Mouse (Mus musculus): ENCODE results near the gene Vinac1. TPM values are rescaled to one million over a fixed set of nuclear protein-coding genes. Genes with fewer than 3 reads are reported as not detected.

Vinac1 gene
- polyA plus RNA-seq, 1 experiment, result not detected

DNA sequence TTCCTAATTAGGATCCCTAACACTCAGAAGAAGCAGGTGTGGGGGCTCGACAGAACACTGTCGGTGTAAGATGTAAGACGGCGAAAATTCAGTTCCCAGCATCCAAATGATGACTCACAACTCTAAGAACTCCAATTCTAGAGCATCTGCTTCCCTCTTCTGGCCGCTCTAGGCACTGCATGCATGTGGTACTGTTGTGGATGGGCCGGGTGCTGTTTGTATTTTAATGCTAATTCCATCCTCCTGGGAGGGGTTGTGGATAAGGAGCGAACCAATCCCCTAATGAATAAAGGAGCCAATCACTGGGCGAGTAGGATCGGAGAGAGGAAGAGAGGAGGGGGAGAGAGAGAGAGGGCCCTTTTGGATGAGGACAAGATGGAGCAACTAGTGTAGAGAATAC is 8.6 kb upstream of the Vinac1 start:
- WGBS, result 64% methylated on average over 9 of the region's 9 CpGs
- TF ChIP-seq CTCF (IDR thresholded peaks at IDR 0.05; ENCODE audit: control insufficient read depth, insufficient read depth, low read length), result peak; percentile 43; the same call in 1 of the 2 replicates
- TF ChIP-seq POLR2A (IDR thresholded peaks at IDR 0.05; ENCODE audit: borderline replicate concordance, control insufficient read depth, low read depth, low read length), result no peak
- no peaks in the 10 kb centered on the region for H3K4me1 ChIP-seq (ENCODE audit: control insufficient read depth, insufficient read depth, low read length)
- H3K4me3 ChIP-seq (replicated peaks; ENCODE audit: control insufficient read depth, low read depth, low read length), result no peak overlapping the region
- H3K27ac ChIP-seq (ENCODE audit: control insufficient read depth, insufficient read depth, low read depth, low read length, poor library complexity), result no peak overlapping the region

DNA sequence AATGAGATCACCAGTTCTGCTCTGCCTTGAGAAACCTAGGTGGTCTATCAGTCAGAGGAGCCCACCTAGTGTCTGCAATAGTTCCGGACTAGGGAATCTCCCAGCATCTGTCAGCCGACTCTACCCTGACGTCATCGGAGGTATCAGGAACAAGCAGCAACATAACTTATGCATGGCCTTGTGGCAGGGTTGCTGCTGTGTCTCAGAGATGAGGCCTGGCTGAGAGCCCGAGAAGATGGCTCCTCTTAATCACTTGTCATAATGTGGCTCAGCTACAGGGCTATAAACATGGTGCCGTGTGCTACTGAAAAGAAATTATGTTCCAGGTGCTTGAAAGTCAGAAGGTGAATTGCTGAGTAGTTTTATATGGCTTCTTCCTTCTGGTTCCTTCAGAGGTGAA is 7.8 kb upstream of the Vinac1 start:
- Histone ChIP-seq H3K27ac (ENCODE audit: control insufficient read depth, insufficient read depth, low read depth, low read length, poor library complexity) (no peak overlapping the region), H3K4me1 (ENCODE audit: control insufficient read depth, insufficient read depth, low read length) (no peaks in the 10 kb centered on the region), H3K4me3 (replicated peaks; ENCODE audit: control insufficient read depth, low read depth, low read length) (no peak overlapping the region)
- TF ChIP-seq POLR2A (IDR thresholded peaks at IDR 0.05; ENCODE audit: borderline replicate concordance, control insufficient read depth, low read depth, low read length), result no peak
- no peak for TF ChIP-seq CTCF (IDR thresholded peaks at IDR 0.05; ENCODE audit: control insufficient read depth, insufficient read depth, low read length)
- 85% methylated on average over 6 of the region's 6 CpGs for WGBS

DNA sequence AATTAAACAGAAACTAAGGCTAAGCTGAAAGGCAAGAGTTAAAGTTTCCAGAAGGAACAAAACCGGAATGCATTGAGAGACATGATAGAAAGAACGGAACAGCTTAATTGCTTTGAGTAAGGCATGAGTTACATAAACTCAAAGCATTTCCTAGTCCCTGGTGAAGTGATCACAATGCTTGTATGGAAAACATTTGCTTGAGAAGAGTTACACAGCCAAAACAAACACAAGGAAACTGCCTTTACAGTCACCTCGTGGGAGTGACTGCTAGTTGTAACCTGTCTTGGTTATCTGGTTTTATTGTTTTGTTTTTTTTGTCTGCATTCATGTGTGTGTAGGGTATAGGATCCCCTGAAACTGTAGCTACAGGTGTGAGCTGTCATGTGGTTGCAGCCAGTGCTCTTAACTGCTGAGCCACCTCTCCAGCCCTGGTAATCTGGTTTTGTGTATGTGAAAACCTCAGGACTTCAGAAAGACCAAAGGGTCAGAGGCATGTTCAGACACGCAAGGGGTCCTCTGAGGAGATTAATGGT is 4.5 kb upstream of the Vinac1 start:
- H3K27ac ChIP-seq (ENCODE audit: control insufficient read depth, insufficient read depth, low read depth, low read length, poor library complexity), result no peak overlapping the region
- 71% methylated on average over 4 of the region's 4 CpGs for WGBS
- H3K4me3 ChIP-seq (replicated peaks; ENCODE audit: control insufficient read depth, low read depth, low read length), result no peak overlapping the region
- no peak for TF ChIP-seq POLR2A (IDR thresholded peaks at IDR 0.05; ENCODE audit: borderline replicate concordance, control insufficient read depth, low read depth, low read length)
- TF ChIP-seq CTCF (IDR thresholded peaks at IDR 0.05; ENCODE audit: control insufficient read depth, insufficient read depth, low read length), result no peak
- H3K4me1 ChIP-seq (ENCODE audit: control insufficient read depth, insufficient read depth, low read length), result no peaks in the 10 kb centered on the region

DNA sequence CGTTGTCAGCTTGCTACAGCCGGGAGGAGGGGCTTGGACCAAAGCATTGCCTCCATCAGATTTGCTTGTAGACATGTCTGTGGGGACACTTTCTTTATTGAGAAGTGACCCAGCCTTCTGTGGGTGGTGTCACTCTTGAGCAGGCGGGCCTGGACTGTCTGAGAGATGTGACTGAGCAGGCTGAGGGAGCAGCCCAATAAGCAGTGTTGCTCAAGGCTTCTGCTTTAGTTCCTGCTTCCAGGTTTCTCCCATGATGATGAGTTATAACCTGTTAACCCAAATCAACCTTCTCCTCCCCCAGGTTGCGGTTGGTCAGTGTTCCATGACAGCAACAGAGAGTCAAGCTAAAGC is 1.2 kb downstream of the Vinac1 start:
- H3K27ac ChIP-seq (ENCODE audit: control insufficient read depth, insufficient read depth, low read depth, low read length, poor library complexity), result no peak overlapping the region
- WGBS, result 86% methylated on average over 4 of the region's 4 CpGs
- H3K4me3 ChIP-seq (replicated peaks; ENCODE audit: control insufficient read depth, low read depth, low read length), result no peak overlapping the region
- TF ChIP-seq CTCF (IDR thresholded peaks at IDR 0.05; ENCODE audit: control insufficient read depth, insufficient read depth, low read length), result no peak
- no peak for TF ChIP-seq POLR2A (IDR thresholded peaks at IDR 0.05; ENCODE audit: borderline replicate concordance, control insufficient read depth, low read depth, low read length)
- H3K4me1 ChIP-seq (ENCODE audit: control insufficient read depth, insufficient read depth, low read length), result no peaks in the 10 kb centered on the region

DNA sequence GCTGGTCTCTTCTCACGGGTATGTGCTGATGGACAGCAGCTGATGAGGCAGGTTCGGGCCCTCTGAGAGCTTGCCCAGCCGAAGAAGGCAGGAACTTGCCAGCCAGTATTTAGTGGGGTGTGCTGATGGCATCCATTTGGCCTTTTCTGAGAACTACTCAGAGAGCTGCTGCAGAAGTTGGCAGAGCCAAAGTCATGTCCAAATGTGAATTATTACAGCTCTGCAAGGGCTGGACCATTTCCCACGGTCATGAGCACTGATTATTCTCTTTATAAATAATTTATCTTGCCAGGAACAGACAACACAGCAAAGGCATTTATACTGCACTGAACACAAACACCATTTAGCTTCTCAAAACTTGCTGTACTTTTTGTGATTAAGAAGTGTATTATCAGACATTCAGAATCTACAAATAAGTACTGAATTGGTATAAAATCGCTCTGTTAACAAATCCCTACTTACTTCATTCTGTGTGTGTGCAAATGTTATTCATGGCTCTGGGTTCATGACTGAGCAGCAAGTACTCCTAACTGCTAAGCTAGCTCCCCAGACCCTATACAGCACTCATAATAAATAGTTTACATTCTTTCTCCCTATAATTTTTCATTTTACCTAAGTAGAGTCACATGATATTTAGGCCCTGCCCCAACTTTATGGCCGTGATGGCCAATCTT is 1.7 kb downstream of the Vinac1 start:
- Histone ChIP-seq H3K27ac (ENCODE audit: control insufficient read depth, insufficient read depth, low read depth, low read length, poor library complexity) (no peak overlapping the region), H3K4me1 (ENCODE audit: control insufficient read depth, insufficient read depth, low read length) (no peaks in the 10 kb centered on the region), H3K4me3 (replicated peaks; ENCODE audit: control insufficient read depth, low read depth, low read length) (no peak overlapping the region)
- TF ChIP-seq POLR2A (IDR thresholded peaks at IDR 0.05; ENCODE audit: borderline replicate concordance, control insufficient read depth, low read depth, low read length), result no peak
- WGBS, result 71% methylated on average over 6 of the region's 6 CpGs

DNA sequence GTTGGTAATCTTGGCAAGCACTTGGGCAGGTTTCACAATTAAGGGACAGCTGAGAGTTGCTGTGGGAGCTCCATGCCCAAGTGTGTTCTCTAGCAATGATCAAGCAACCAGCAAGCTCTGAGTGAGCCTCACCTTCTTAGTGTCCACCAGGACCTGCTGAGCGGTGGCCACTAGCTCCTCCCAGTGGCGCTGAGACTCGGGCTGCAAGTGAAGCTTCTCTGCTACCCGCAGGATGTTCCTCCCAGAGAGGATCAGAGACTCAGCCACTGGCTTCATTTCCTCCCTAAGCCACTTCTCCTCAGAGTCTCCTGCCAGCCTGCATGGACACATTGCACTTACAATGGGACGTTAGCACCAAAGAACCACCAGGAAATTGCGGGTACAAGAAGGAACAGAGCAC is 7.4 kb downstream of the Vinac1 start:
- H3K4me1 ChIP-seq (ENCODE audit: control insufficient read depth, insufficient read depth, low read length), result no peaks in the 10 kb centered on the region
- 3% methylated on average over 6 of the region's 6 CpGs for WGBS
- TF ChIP-seq CTCF (IDR thresholded peaks at IDR 0.05; ENCODE audit: control insufficient read depth, insufficient read depth, low read length) (no peak), POLR2A (IDR thresholded peaks at IDR 0.05; ENCODE audit: borderline replicate concordance, control insufficient read depth, low read depth, low read length) (no peak)

DNA sequence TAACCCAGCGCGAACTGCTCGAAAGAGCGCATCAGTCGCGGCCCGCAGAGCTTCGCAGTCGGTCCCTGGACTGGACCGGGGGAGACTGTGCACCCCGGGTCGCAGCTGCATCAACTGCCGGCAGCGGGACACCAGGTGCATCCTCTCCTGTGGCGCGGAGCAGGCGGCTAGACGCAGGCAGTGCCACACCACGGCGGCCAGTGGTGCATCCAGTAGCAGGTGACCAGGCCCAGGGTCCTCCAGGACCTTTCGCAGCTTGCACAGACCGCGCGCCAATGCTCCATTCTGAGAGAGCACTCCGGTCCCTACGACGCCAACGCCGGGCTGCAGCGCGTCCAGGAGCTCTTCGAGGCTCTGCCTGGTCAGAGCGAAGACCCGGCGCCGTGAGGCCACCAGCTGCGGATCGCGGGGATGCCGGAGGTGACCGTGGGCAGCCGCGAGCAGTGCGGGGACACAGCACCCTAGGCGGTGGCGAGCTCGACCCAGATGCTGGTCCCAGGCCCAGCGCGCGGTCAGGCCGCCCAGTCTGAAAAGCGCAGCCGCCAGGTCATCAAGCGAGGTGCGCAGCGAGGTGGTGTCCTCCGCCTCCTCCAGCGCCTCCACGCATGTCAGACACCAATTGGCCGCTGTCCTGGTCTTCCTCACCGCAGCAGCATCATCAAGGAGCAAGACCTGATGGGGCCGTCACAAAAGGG is 8.9 kb downstream of the Vinac1 start:
- 7% methylated on average over 62 of the region's 62 CpGs for WGBS
- no peak overlapping the region for H3K27ac ChIP-seq (ENCODE audit: control insufficient read depth, insufficient read depth, low read depth, low read length, poor library complexity)
- TF ChIP-seq POLR2A (IDR thresholded peaks at IDR 0.05; ENCODE audit: borderline replicate concordance, control insufficient read depth, low read depth, low read length), result no peak
- no peak for TF ChIP-seq CTCF (IDR thresholded peaks at IDR 0.05; ENCODE audit: control insufficient read depth, insufficient read depth, low read length)
- H3K4me1 ChIP-seq (ENCODE audit: control insufficient read depth, insufficient read depth, low read length), result no peaks in the 10 kb centered on the region
- no peak overlapping the region for H3K4me3 ChIP-seq (replicated peaks; ENCODE audit: control insufficient read depth, low read depth, low read length)

More for the DNA sequence above, 7.4 kb downstream of the Vinac1 start:
- H3K27ac ChIP-seq (ENCODE audit: control insufficient read depth, insufficient read depth, low read depth, low read length, poor library complexity), result no peak overlapping the region
- no peak overlapping the region for H3K4me3 ChIP-seq (replicated peaks; ENCODE audit: control insufficient read depth, low read depth, low read length)

DNA sequence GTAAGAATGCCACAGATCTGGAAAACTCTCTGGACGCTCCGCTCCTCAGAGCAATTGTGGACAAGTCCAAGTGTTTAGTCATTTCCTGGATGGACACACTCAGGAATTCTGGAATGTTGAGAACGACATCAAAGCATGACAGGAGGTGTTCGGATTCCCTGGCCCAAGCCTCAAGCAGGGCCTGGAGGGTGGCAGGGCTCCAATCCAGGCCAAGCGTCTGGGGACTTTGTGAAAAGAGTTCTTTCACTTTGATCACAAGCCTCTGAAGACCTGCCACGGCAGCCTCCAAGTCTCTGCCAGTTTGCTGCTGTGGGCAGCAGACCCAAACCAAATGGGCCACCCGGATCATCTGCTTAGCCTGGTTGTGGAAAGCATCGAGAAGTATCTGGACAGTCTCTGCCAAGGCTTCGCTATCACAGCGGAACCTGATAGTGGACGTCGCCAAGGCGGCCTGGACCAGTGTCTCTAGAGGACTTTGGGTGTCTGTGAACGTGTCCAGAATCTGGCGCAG is 9.5 kb downstream of the Vinac1 start:
- 25% methylated on average over 15 of the region's 15 CpGs for WGBS
- Histone ChIP-seq H3K27ac (ENCODE audit: control insufficient read depth, insufficient read depth, low read depth, low read length, poor library complexity) (no peak overlapping the region), H3K4me1 (ENCODE audit: control insufficient read depth, insufficient read depth, low read length) (no peaks in the 10 kb centered on the region), H3K4me3 (replicated peaks; ENCODE audit: control insufficient read depth, low read depth, low read length) (no peak overlapping the region)
- TF ChIP-seq POLR2A (IDR thresholded peaks at IDR 0.05; ENCODE audit: borderline replicate concordance, control insufficient read depth, low read depth, low read length), result no peak
- TF ChIP-seq CTCF (IDR thresholded peaks at IDR 0.05; ENCODE audit: control insufficient read depth, insufficient read depth, low read length), result no peak

All from bone marrow, adult 2 months (tissue).